Mouse (Mus musculus): Measurements from ENCODE around the gene Tob1. TPM values are rescaled to one million over a fixed set of nuclear protein-coding genes. Genes with fewer than 3 reads are reported as not detected.

The Tob1 gene
- polyA plus RNA-seq, 1 experiment, result 21.4 TPM

GRCm38 (mm10) chr11:94179768-94180167, 31.5 kb upstream of the Tob1 start:
- no peaks in the 10 kb centered on the region for H3K4me1 ChIP-seq (replicated peaks; ENCODE audit: control insufficient read depth, insufficient read depth, low read length)
- H3K27ac ChIP-seq (ENCODE audit: control insufficient read depth, insufficient read depth, low read length), result no peak overlapping the region
- WGBS, result 32% methylated on average over 1 of the region's 1 CpGs
- DNase-seq, result no peak
- H3K4me3 ChIP-seq (ENCODE audit: control insufficient read depth, insufficient read depth, low read length), result no peak overlapping the region
- no peaks in the 10 kb centered on the region for H3K36me3 ChIP-seq (ENCODE audit: control insufficient read depth, insufficient read depth, low read length)
- H3K27me3 ChIP-seq (ENCODE audit: control insufficient read depth, insufficient read depth, low read length), result no peaks in the 10 kb centered on the region
- TF ChIP-seq CTCF (IDR thresholded peaks at IDR 0.05; ENCODE audit: borderline replicate concordance, control insufficient read depth, extremely low read depth, insufficient read depth, low read length, poor library complexity) (no peak), POLR2A (IDR thresholded peaks at IDR 0.05; ENCODE audit: control insufficient read depth, extremely low read depth, insufficient read depth, low read length, poor library complexity) (no peak)

- DNase-seq, result no peak
- Histone ChIP-seq H3K27ac (ENCODE audit: control insufficient read depth, insufficient read depth, low read length) (no peak overlapping the region), H3K4me1 (replicated peaks; ENCODE audit: control insufficient read depth, insufficient read depth, low read length) (no peaks in the 10 kb centered on the region), H3K4me3 (ENCODE audit: control insufficient read depth, insufficient read depth, low read length) (no peak overlapping the region), H3K36me3 (ENCODE audit: control insufficient read depth, insufficient read depth, low read length) (no peaks in the 10 kb centered on the region), H3K27me3 (ENCODE audit: control insufficient read depth, insufficient read depth, low read length) (no peaks in the 10 kb centered on the region)
- TF ChIP-seq POLR2A (IDR thresholded peaks at IDR 0.05; ENCODE audit: control insufficient read depth, extremely low read depth, insufficient read depth, low read length, poor library complexity) (no peak), CTCF (IDR thresholded peaks at IDR 0.05; ENCODE audit: borderline replicate concordance, control insufficient read depth, extremely low read depth, insufficient read depth, low read length, poor library complexity) (no peak)
- WGBS, result 92% methylated on average over 4 of the region's 4 CpGs
Measured at GRCm38 (mm10) chr11:94180194-94180593, 31.1 kb upstream of the Tob1 start.

- Histone ChIP-seq H3K36me3 (ENCODE audit: control insufficient read depth, insufficient read depth, low read length) (no peaks in the 10 kb centered on the region), H3K27me3 (ENCODE audit: control insufficient read depth, insufficient read depth, low read length) (no peaks in the 10 kb centered on the region), H3K4me1 (replicated peaks; ENCODE audit: control insufficient read depth, insufficient read depth, low read length) (no peaks in the 10 kb centered on the region), H3K27ac (ENCODE audit: control insufficient read depth, insufficient read depth, low read length) (no peak overlapping the region), H3K4me3 (ENCODE audit: control insufficient read depth, insufficient read depth, low read length) (no peak overlapping the region)
- TF ChIP-seq CTCF (IDR thresholded peaks at IDR 0.05; ENCODE audit: borderline replicate concordance, control insufficient read depth, extremely low read depth, insufficient read depth, low read length, poor library complexity), result no peak
- no peak for TF ChIP-seq POLR2A (IDR thresholded peaks at IDR 0.05; ENCODE audit: control insufficient read depth, extremely low read depth, insufficient read depth, low read length, poor library complexity)
- 63% methylated on average over 8 of the region's 8 CpGs for WGBS
- DNase-seq, result no peak
Measured at GRCm38 (mm10) chr11:94181694-94182093, 29.6 kb upstream of the Tob1 start.

GRCm38 (mm10) chr11:94182711-94183110, 28.5 kb upstream of the Tob1 start:
- Histone ChIP-seq H3K27me3 (ENCODE audit: control insufficient read depth, insufficient read depth, low read length) (no peaks in the 10 kb centered on the region), H3K36me3 (ENCODE audit: control insufficient read depth, insufficient read depth, low read length) (no peaks in the 10 kb centered on the region), H3K4me1 (replicated peaks; ENCODE audit: control insufficient read depth, insufficient read depth, low read length) (no peaks in the 10 kb centered on the region), H3K27ac (ENCODE audit: control insufficient read depth, insufficient read depth, low read length) (no peak overlapping the region), H3K4me3 (ENCODE audit: control insufficient read depth, insufficient read depth, low read length) (no peak overlapping the region)
- DNase-seq, result no peak
- WGBS, result 98% methylated on average over 4 of the region's 4 CpGs
- TF ChIP-seq POLR2A (IDR thresholded peaks at IDR 0.05; ENCODE audit: control insufficient read depth, extremely low read depth, insufficient read depth, low read length, poor library complexity), result no peak
- TF ChIP-seq CTCF (IDR thresholded peaks at IDR 0.05; ENCODE audit: borderline replicate concordance, control insufficient read depth, extremely low read depth, insufficient read depth, low read length, poor library complexity), result no peak

- Histone ChIP-seq H3K27me3 (ENCODE audit: control insufficient read depth, insufficient read depth, low read length) (no peaks in the 10 kb centered on the region), H3K4me3 (ENCODE audit: control insufficient read depth, insufficient read depth, low read length) (no peak overlapping the region), H3K27ac (ENCODE audit: control insufficient read depth, insufficient read depth, low read length) (no peak overlapping the region), H3K36me3 (ENCODE audit: control insufficient read depth, insufficient read depth, low read length) (no peaks in the 10 kb centered on the region), H3K4me1 (replicated peaks; ENCODE audit: control insufficient read depth, insufficient read depth, low read length) (no peaks in the 10 kb centered on the region)
- no peak for DNase-seq
- 90% methylated on average over 5 of the region's 5 CpGs for WGBS
- TF ChIP-seq CTCF (IDR thresholded peaks at IDR 0.05; ENCODE audit: borderline replicate concordance, control insufficient read depth, extremely low read depth, insufficient read depth, low read length, poor library complexity) (no peak), POLR2A (IDR thresholded peaks at IDR 0.05; ENCODE audit: control insufficient read depth, extremely low read depth, insufficient read depth, low read length, poor library complexity) (no peak)
Measured at GRCm38 (mm10) chr11:94183120-94183519, 28.1 kb upstream of the Tob1 start.

- no peak overlapping the region for H3K4me3 ChIP-seq (ENCODE audit: control insufficient read depth, insufficient read depth, low read length)
- no peak for DNase-seq
- TF ChIP-seq CTCF (IDR thresholded peaks at IDR 0.05; ENCODE audit: borderline replicate concordance, control insufficient read depth, extremely low read depth, insufficient read depth, low read length, poor library complexity) (no peak), POLR2A (IDR thresholded peaks at IDR 0.05; ENCODE audit: control insufficient read depth, extremely low read depth, insufficient read depth, low read length, poor library complexity) (no peak)
- H3K4me1 ChIP-seq (replicated peaks; ENCODE audit: control insufficient read depth, insufficient read depth, low read length), result no peaks in the 10 kb centered on the region
- H3K36me3 ChIP-seq (ENCODE audit: control insufficient read depth, insufficient read depth, low read length), result no peaks in the 10 kb centered on the region
- no peak overlapping the region for H3K27ac ChIP-seq (ENCODE audit: control insufficient read depth, insufficient read depth, low read length)
- WGBS, result 62% methylated on average over 2 of the region's 2 CpGs
- no peaks in the 10 kb centered on the region for H3K27me3 ChIP-seq (ENCODE audit: control insufficient read depth, insufficient read depth, low read length)
Measured at GRCm38 (mm10) chr11:94183671-94184070, 27.6 kb upstream of the Tob1 start.

DNA sequence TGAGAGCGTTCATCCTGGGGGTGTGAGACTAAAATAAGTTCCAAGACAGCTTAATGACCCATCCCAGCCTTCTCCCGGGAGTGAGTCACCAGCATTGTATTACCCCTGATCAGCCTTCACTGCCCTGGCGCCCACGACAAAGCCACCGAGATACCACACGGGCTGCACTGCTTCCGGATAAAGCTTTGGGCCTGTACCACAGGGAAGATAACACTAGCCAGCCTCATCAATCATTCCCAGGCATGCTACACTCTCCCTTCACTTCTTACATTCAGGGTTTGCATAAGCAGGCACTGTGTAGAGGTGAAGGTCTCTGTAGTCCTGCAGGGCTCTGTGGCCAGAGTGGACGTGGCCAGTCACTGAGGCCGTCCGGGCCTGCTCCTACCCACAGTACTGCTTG, 21.7 kb upstream of the Tob1 start:
- no peaks in the 10 kb centered on the region for H3K27me3 ChIP-seq (ENCODE audit: control insufficient read depth, insufficient read depth, low read length)
- peaks cover 5% of the 10 kb centered on the region; the same call in 1 of the 2 replicates for H3K4me1 ChIP-seq (replicated peaks; ENCODE audit: control insufficient read depth, insufficient read depth, low read length)
- 83% methylated on average over 10 of the region's 10 CpGs for WGBS
- no peaks in the 10 kb centered on the region for H3K36me3 ChIP-seq (ENCODE audit: control insufficient read depth, insufficient read depth, low read length)
- no peak overlapping the region for H3K4me3 ChIP-seq (ENCODE audit: control insufficient read depth, insufficient read depth, low read length)
- no peak for DNase-seq
- H3K27ac ChIP-seq (ENCODE audit: control insufficient read depth, insufficient read depth, low read length), result no peak overlapping the region
- TF ChIP-seq POLR2A (IDR thresholded peaks at IDR 0.05; ENCODE audit: control insufficient read depth, extremely low read depth, insufficient read depth, low read length, poor library complexity) (no peak), CTCF (IDR thresholded peaks at IDR 0.05; ENCODE audit: borderline replicate concordance, control insufficient read depth, extremely low read depth, insufficient read depth, low read length, poor library complexity) (no peak)
